Mouse (Mus musculus): ENCODE data around the gene Emilin1. TPM values are rescaled to one million over a fixed set of nuclear protein-coding genes. Genes with fewer than 3 reads are reported as not detected.

Gene Emilin1
- total and polyA plus RNA-seq, 2 experiments, result 17.8 to 31.5 TPM

- DNase-seq (ENCODE audit: extremely low read depth, low read depth, low spot score), result no peak
- Histone ChIP-seq H3K27ac (replicated peaks; ENCODE audit: insufficient read depth, low read depth, low read length) (no peak overlapping the region), H3K79me2 (ENCODE audit: control insufficient read depth, insufficient read depth, low read length) (peaks cover 7% of the 10 kb centered on the region; the same call in 1 of the 2 replicates), H3K27me3 (ENCODE audit: control insufficient read depth, insufficient read depth, low read length) (no peaks in the 10 kb centered on the region), H3K4me3 (ENCODE audit: insufficient read depth, low read depth, low read length) (no peak overlapping the region), H3K36me3 (ENCODE audit: control insufficient read depth, insufficient read depth, low read length) (no peaks in the 10 kb centered on the region), H3K4me1 (ENCODE audit: control insufficient read depth, insufficient read depth, low read length) (peaks cover under 1% of the 10 kb centered on the region; the same call in 1 of the 2 replicates), H3K9ac (ENCODE audit: low read depth, low read length) (no peak overlapping the region)
- TF ChIP-seq CTCF (IDR thresholded peaks at IDR 0.05; ENCODE audit: low read depth, low read length) (no peak), POLR2A (IDR thresholded peaks at IDR 0.05; ENCODE audit: extremely low read depth, insufficient read depth, low read length) (no peak)
- WGBS, result 93% methylated on average over 3 of the region's 3 CpGs
Observed at GRCm38 (mm10) chr5:30963916-30964315, 50.7 kb downstream of the Emilin1 start.

GRCm38 (mm10) chr5:30966189-30966588 lies 53.0 kb downstream of the Emilin1 start:
- H3K27ac ChIP-seq (replicated peaks; ENCODE audit: insufficient read depth, low read depth, low read length), result no peak overlapping the region
- H3K36me3 ChIP-seq (ENCODE audit: control insufficient read depth, insufficient read depth, low read length), result no peaks in the 10 kb centered on the region
- H3K4me3 ChIP-seq (ENCODE audit: insufficient read depth, low read depth, low read length), result no peak overlapping the region
- no peak for TF ChIP-seq POLR2A (IDR thresholded peaks at IDR 0.05; ENCODE audit: extremely low read depth, insufficient read depth, low read length)
- no peak for TF ChIP-seq CTCF (IDR thresholded peaks at IDR 0.05; ENCODE audit: low read depth, low read length)
- no peaks in the 10 kb centered on the region for H3K27me3 ChIP-seq (ENCODE audit: control insufficient read depth, insufficient read depth, low read length)
- no peaks in the 10 kb centered on the region for H3K79me2 ChIP-seq (ENCODE audit: control insufficient read depth, insufficient read depth, low read length)
- no peak overlapping the region for H3K9ac ChIP-seq (ENCODE audit: low read depth, low read length)
- DNase-seq (ENCODE audit: extremely low read depth, low read depth, low spot score), result peak; percentile 82
- H3K4me1 ChIP-seq (ENCODE audit: control insufficient read depth, insufficient read depth, low read length), result no peaks in the 10 kb centered on the region; the same call in 1 of the 2 replicates
- 29% methylated on average over 4 of the region's 4 CpGs for WGBS

GRCm38 (mm10) chr5:30968416-30968815 lies 55.2 kb downstream of the Emilin1 start, which contains the start of gene Tcf23:
Gene Tcf23, plus strand, starts transcription at chr5:30968662.
- H3K9ac ChIP-seq (ENCODE audit: low read depth, low read length), result no peak within 1 kb of the TSS
- H3K4me3 ChIP-seq (ENCODE audit: insufficient read depth, low read depth, low read length), result no peak within 1 kb of the TSS
- H3K79me2 ChIP-seq (ENCODE audit: control insufficient read depth, insufficient read depth, low read length), result no peaks in the 10 kb centered on the region
- 89% methylated on average over 8 of the region's 8 CpGs for WGBS
- no peaks in the 10 kb centered on the region for H3K36me3 ChIP-seq (ENCODE audit: control insufficient read depth, insufficient read depth, low read length)
- no peak within 1 kb of the TSS for H3K27ac ChIP-seq (replicated peaks; ENCODE audit: insufficient read depth, low read depth, low read length)
- TF ChIP-seq POLR2A (IDR thresholded peaks at IDR 0.05; ENCODE audit: extremely low read depth, insufficient read depth, low read length), result no peak
- no peak for TF ChIP-seq CTCF (IDR thresholded peaks at IDR 0.05; ENCODE audit: low read depth, low read length)
- no peak for DNase-seq (ENCODE audit: extremely low read depth, low read depth, low spot score)
- no peaks in the 10 kb centered on the region; the same call in 1 of the 2 replicates for H3K4me1 ChIP-seq (ENCODE audit: control insufficient read depth, insufficient read depth, low read length)
- H3K27me3 ChIP-seq (ENCODE audit: control insufficient read depth, insufficient read depth, low read length), result no peaks in the 10 kb centered on the region

DNA sequence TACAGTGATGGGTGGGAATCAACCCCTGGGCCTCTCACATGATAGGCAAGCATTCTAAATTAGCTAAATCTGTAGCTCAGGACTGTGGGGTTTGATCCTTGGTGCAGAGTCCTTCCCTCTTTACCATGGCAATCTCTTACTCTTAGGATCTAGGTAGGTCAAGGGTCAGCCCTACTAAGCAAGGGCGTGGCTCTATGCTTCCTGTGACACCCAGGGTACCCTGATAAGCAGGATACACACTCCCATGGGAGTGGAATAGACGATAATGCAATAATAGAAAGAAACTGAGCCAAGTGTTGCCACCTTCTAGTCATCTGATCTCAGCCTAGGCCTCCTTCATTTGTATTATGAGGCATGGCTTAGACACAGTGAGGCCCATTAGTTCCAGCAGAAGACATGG lies 56.2 kb downstream of the Emilin1 start:
- no peaks in the 10 kb centered on the region for H3K27me3 ChIP-seq (ENCODE audit: control insufficient read depth, insufficient read depth, low read length)
- no peak for DNase-seq (ENCODE audit: extremely low read depth, low read depth, low spot score)
- no peaks in the 10 kb centered on the region for H3K79me2 ChIP-seq (ENCODE audit: control insufficient read depth, insufficient read depth, low read length)
- H3K27ac ChIP-seq (replicated peaks; ENCODE audit: insufficient read depth, low read depth, low read length), result no peak overlapping the region
- no peak for TF ChIP-seq CTCF (IDR thresholded peaks at IDR 0.05; ENCODE audit: low read depth, low read length)
- H3K4me1 ChIP-seq (ENCODE audit: control insufficient read depth, insufficient read depth, low read length), result no peaks in the 10 kb centered on the region; the same call in 1 of the 2 replicates
- no peaks in the 10 kb centered on the region for H3K36me3 ChIP-seq (ENCODE audit: control insufficient read depth, insufficient read depth, low read length)
- no peak overlapping the region for H3K9ac ChIP-seq (ENCODE audit: low read depth, low read length)
- WGBS, result 63% methylated on average over 2 of the region's 2 CpGs
- no peak overlapping the region for H3K4me3 ChIP-seq (ENCODE audit: insufficient read depth, low read depth, low read length)

Other genes starting within 250 kb of the Emilin1 start
- gene Cenpa, start 246.6 kb upstream of the Emilin1 start, total RNA-seq (2014; rRNA removed), result 5.3 and 6.8 TPM in 2 replicates
- gene Cenpa, start 246.6 kb upstream of the Emilin1 start, polyA plus RNA-seq (2012; rRNA removed), result 5.7 and 8.0 TPM in 2 replicates
- gene Dpysl5, start 201.8 kb upstream of the Emilin1 start, total RNA-seq (2014; rRNA removed), result not detected in 2 replicates
- gene Dpysl5, start 201.8 kb upstream of the Emilin1 start, polyA plus RNA-seq (2012; rRNA removed), result 0.06 TPM in 2 replicates
- 5.7 and 9.1 TPM in 2 replicates for gene Mapre3, start 98.8 kb upstream of the Emilin1 start, total RNA-seq (2014; rRNA removed)
- gene Mapre3, start 98.8 kb upstream of the Emilin1 start, polyA plus RNA-seq (2012; rRNA removed), result 33.1 and 48.5 TPM in 2 replicates
- gene Tmem214, start 45.4 kb upstream of the Emilin1 start, total RNA-seq (2014; rRNA removed), result 27.9 and 35.1 TPM in 2 replicates
- 62.4 and 89.2 TPM in 2 replicates for gene Tmem214, start 45.4 kb upstream of the Emilin1 start, polyA plus RNA-seq (2012; rRNA removed)
- 2.7 and 4.6 TPM in 2 replicates for gene Agbl5, start 24.7 kb upstream of the Emilin1 start, total RNA-seq (2014; rRNA removed)
- gene Agbl5, start 24.7 kb upstream of the Emilin1 start, polyA plus RNA-seq (2012; rRNA removed), result 4.3 and 7.5 TPM in 2 replicates
- 76.2 and 88.6 TPM in 2 replicates for gene Ost4, start 5.6 kb upstream of the Emilin1 start, total RNA-seq (2014; rRNA removed)
- 167 and 196 TPM in 2 replicates for gene Ost4, start 5.6 kb upstream of the Emilin1 start, polyA plus RNA-seq (2012; rRNA removed)
- 288 and 405 TPM in 2 replicates for gene Khk, start 8.0 kb downstream of the Emilin1 start, total RNA-seq (2014; rRNA removed)
- gene Khk, start 8.0 kb downstream of the Emilin1 start, polyA plus RNA-seq (2012; rRNA removed), result 650 and 735 TPM in 2 replicates
- 0.60 and 0.74 TPM in 2 replicates for gene Cgref1, start 32.2 kb downstream of the Emilin1 start, total RNA-seq (2014; rRNA removed)
- 0.28 and 0.34 TPM in 2 replicates for gene Cgref1, start 32.2 kb downstream of the Emilin1 start, polyA plus RNA-seq (2012; rRNA removed)
- gene Preb, start 47.0 kb downstream of the Emilin1 start, total RNA-seq (2014; rRNA removed), result 62.0 and 91.0 TPM in 2 replicates
- 279 and 433 TPM in 2 replicates for gene Preb, start 47.0 kb downstream of the Emilin1 start, polyA plus RNA-seq (2012; rRNA removed)
- gene Tcf23, start 55.3 kb downstream of the Emilin1 start, total RNA-seq (2014; rRNA removed), result under 0.01 and 0.07 TPM in 2 replicates
- gene Tcf23, start 55.3 kb downstream of the Emilin1 start, polyA plus RNA-seq (2012; rRNA removed), result 0.06 TPM in 1 of 2 replicates, not detected in the other
- gene Atraid, start 134.9 kb downstream of the Emilin1 start, total RNA-seq (2014; rRNA removed), result 172 and 185 TPM in 2 replicates
- 160 TPM in 2 replicates for gene Atraid, start 134.9 kb downstream of the Emilin1 start, polyA plus RNA-seq (2012; rRNA removed)
- gene Slc5a6, start 135.5 kb downstream of the Emilin1 start, total RNA-seq (2014; rRNA removed), result 6.1 and 6.7 TPM in 2 replicates
- gene Slc5a6, start 135.5 kb downstream of the Emilin1 start, polyA plus RNA-seq (2012; rRNA removed), result 15.5 and 16.2 TPM in 2 replicates
- 10.7 and 11.8 TPM in 2 replicates for gene Cad, start 141.4 kb downstream of the Emilin1 start, total RNA-seq (2014; rRNA removed)
- gene Cad, start 141.4 kb downstream of the Emilin1 start, polyA plus RNA-seq (2012; rRNA removed), result 8.4 and 12.7 TPM in 2 replicates
- gene Dnajc5g, start 192.9 kb downstream of the Emilin1 start, total RNA-seq (2014; rRNA removed), result not detected in 2 replicates
- not detected in 2 replicates for gene Dnajc5g, start 192.9 kb downstream of the Emilin1 start, polyA plus RNA-seq (2012; rRNA removed)
- gene Slc30a3, start 194.8 kb downstream of the Emilin1 start, total RNA-seq (2014; rRNA removed), result 0.37 and 0.60 TPM in 2 replicates
- 0.37 and 0.97 TPM in 2 replicates for gene Slc30a3, start 194.8 kb downstream of the Emilin1 start, polyA plus RNA-seq (2012; rRNA removed)
- 0.28 TPM in 1 of 2 replicates, not detected in the other for gene Trim54, start 203.3 kb downstream of the Emilin1 start, total RNA-seq (2014; rRNA removed)
- not detected in 2 replicates for gene Trim54, start 203.3 kb downstream of the Emilin1 start, polyA plus RNA-seq (2012; rRNA removed)
- not detected in 2 replicates for gene Ucn, start 225.4 kb downstream of the Emilin1 start, total RNA-seq (2014; rRNA removed)
- gene Ucn, start 225.4 kb downstream of the Emilin1 start, polyA plus RNA-seq (2012; rRNA removed), result not detected in 2 replicates
- 49.0 and 58.8 TPM in 2 replicates for gene Mpv17, start 240.8 kb downstream of the Emilin1 start, total RNA-seq (2014; rRNA removed)
- gene Mpv17, start 240.8 kb downstream of the Emilin1 start, polyA plus RNA-seq (2012; rRNA removed), result 88.8 and 92.3 TPM in 2 replicates